Mouse (Mus musculus) cerebellum, postnatal 14 days (tissue): ENCODE data around the gene Etv1.
"Not testable (repeated sequence)": the region's sequence is repeated elsewhere in the genome, so short reads cannot be mapped to it uniquely, and the experiment has no call there.

Source experiments
- DNase-seq, 2 experiments: peaks; one replicate each; pipeline ENCODE4 v3.0.0; 2021; ENCODE audit warnings: mixed read lengths in 2 of 2

Etv1 gene

GRCm38 (mm10) chr12:38820642-38821041, 41.5 kb downstream of the Etv1 start:
- DNase-seq: no peak

GRCm38 (mm10) chr12:38824405-38824804, 45.2 kb downstream of the Etv1 start:
- peak in 1 of 2 experiments; percentile 38 for DNase-seq

GRCm38 (mm10) chr12:38832981-38833380, 53.8 kb downstream of the Etv1 start:
- DNase-seq: peak; percentile 91 to 96

- DNase-seq: no peak
Measured at GRCm38 (mm10) chr12:38834581-38834980, 55.4 kb downstream of the Etv1 start.

- DNase-seq: not testable (repeated sequence)
Measured at GRCm38 (mm10) chr12:38834986-38835385, 55.8 kb downstream of the Etv1 start.

- no peak for DNase-seq
Measured at GRCm38 (mm10) chr12:38843801-38844295, 64.7 kb downstream of the Etv1 start.

GRCm38 (mm10) chr12:38847500-38848261, 68.5 kb downstream of the Etv1 start:
- no peak for DNase-seq

GRCm38 (mm10) chr12:38849994-38850393, 70.8 kb downstream of the Etv1 start:
- no peak for DNase-seq

- DNase-seq: no peak
Measured at GRCm38 (mm10) chr12:38854274-38854673, 75.1 kb downstream of the Etv1 start.

GRCm38 (mm10) chr12:38854751-38855150, 75.6 kb downstream of the Etv1 start:
- DNase-seq: no peak

GRCm38 (mm10) chr12:38859675-38860074, 80.5 kb downstream of the Etv1 start:
- no peak for DNase-seq

GRCm38 (mm10) chr12:38860168-38861115, 81.3 kb downstream of the Etv1 start:
- DNase-seq: no peak

- no peak for DNase-seq
Measured at GRCm38 (mm10) chr12:38863395-38863794, 84.2 kb downstream of the Etv1 start.

- DNase-seq: no peak
Measured at GRCm38 (mm10) chr12:38863982-38864828, 85.0 kb downstream of the Etv1 start.

- DNase-seq: no peak
Measured at GRCm38 (mm10) chr12:38874470-38874995, 95.4 kb downstream of the Etv1 start.

- DNase-seq: no peak
Measured at GRCm38 (mm10) chr12:38904516-38904915, 125.3 kb downstream of the Etv1 start.

GRCm38 (mm10) chr12:38906314-38906713, 127.1 kb downstream of the Etv1 start:
- DNase-seq: no peak

- peak; percentile 50 to 60 for DNase-seq
Measured at GRCm38 (mm10) chr12:38906812-38907211, 127.6 kb downstream of the Etv1 start.

GRCm38 (mm10) chr12:38908947-38909346, 129.8 kb downstream of the Etv1 start:
- DNase-seq: no peak
